Mouse (Mus musculus) duodenum, adult 2 months (tissue): ENCODE results near the gene Calcoco1. TPM values are rescaled to one million over a fixed set of nuclear protein-coding genes. Genes with fewer than 3 reads are reported as not detected.

Experiments used
- polyA plus RNA-seq: library from polyadenylated mRNA; depleted of rRNA; stranded (reverse); fragments of >200 nt; gene quantifications from 2 replicates; pipeline ENCODE4 v1.2.3, GENCODE M21; 2012; ENCODE audit warnings: low replicate concordance; rRNA removed

Calcoco1 gene
- polyA plus RNA-seq = 12.7 and 15.6 TPM in 2 replicates

DNA sequence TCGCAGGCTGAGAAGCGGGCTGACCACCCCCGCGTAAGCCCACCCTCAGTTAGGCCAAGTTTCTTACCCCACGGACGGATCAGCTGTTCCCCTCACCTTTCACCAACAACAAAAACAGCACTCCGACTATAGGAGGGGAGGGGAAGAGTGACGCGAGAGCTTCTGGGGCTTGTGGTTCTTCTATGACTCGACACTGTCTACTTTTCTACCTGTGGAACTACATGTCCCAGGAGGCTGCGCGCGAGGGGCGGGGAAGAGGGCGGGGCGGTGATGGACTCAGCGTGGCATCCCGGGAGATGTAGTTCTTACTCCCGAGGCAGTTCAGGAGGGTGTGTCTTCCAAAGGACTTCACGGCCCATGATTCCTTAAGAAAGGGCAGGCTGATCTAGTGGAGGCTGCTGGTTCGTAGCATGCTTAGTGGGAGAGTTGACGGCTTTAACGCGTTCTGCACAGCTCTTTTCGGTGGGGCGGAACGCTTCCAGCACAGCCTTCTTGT is at the start of gene Calcoco1:
Calcoco1 (minus strand) TSS at position 199 of the 496 bp plus-strand sequence.

DNA sequence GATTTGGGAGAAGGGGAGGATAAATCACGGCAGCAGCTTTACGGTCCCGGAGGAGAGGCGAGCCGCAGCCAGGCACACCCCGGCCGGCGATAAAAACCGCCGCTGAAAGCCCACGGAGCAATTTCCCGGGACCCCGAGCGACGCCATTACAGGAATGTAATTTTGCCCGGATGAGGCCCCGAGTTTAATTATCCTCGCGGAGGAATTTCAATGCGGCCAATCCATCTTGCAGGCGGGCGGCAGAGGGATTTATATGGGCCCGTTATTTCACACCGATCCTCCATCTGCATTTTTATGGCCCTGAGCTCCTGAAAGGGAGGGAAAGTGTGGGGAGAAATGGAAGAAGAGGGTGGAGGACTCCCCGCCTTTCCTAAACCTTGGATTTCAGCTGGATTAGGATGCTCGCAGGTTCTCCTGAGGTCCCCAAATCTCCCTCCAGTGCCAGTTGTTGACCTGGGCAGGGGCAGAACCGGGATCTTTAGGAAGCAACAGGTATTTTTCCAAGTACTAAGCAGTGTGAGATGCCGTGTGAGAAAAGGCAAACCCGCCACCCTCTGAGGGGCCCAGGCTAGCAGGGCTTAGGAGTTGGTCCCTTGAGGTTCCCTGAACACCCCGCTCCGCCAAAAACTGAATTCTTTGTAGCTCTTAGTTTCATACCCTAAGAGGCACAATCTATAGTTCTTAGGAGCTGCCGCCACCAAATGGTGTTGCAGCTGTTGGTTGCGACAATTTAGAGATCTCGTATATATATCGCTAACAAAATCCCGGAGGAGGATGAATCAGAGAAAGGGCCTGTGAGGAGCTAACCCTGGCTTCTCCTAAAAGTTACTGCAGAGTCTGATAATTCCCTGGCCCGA is 49.5 kb downstream of the Calcoco1 start, which contains the start of gene Atp5g2:
Atp5g2 (minus strand) TSS at position 138 of the 857 bp plus-strand sequence.

Other genes starting within 250 kb of the Calcoco1 start
- gene Gm10337, start 218.5 kb downstream of the Calcoco1 start, polyA plus RNA-seq = not detected in 2 replicates
- 0.88 and 2.6 TPM in 2 replicates for gene Map3k12, start 205.1 kb downstream of the Calcoco1 start, polyA plus RNA-seq
- gene Tarbp2, start 204.0 kb downstream of the Calcoco1 start, polyA plus RNA-seq = 91.8 and 94.8 TPM in 2 replicates
- gene Npff, start 197.2 kb downstream of the Calcoco1 start, polyA plus RNA-seq = 2.9 and 3.2 TPM in 2 replicates
- not detected in 2 replicates for gene Gm28047, start 97.1 kb downstream of the Calcoco1 start, polyA plus RNA-seq
- 37.2 and 38.5 TPM in 2 replicates for gene Atf7, start 96.7 kb downstream of the Calcoco1 start, polyA plus RNA-seq
- 467 and 483 TPM in 2 replicates for gene Atp5g2, start 49.8 kb downstream of the Calcoco1 start, polyA plus RNA-seq
- not detected in 2 replicates for gene Hoxc13, start 198.9 kb upstream of the Calcoco1 start, polyA plus RNA-seq
- not detected in 2 replicates for gene Hoxc12, start 214.6 kb upstream of the Calcoco1 start, polyA plus RNA-seq
- not detected in 2 replicates for gene Hoxc11, start 232.2 kb upstream of the Calcoco1 start, polyA plus RNA-seq
- not detected in 2 replicates for gene Hoxc10, start 244.6 kb upstream of the Calcoco1 start, polyA plus RNA-seq
- gene Hoxc5, start 245.3 kb upstream of the Calcoco1 start, polyA plus RNA-seq = 0.12 and 2.0 TPM in 2 replicates